Mouse (Mus musculus): Measurements from ENCODE around the gene Dnaaf1. TPM values are rescaled to one million over a fixed set of nuclear protein-coding genes. Genes with fewer than 3 reads are reported as not detected.

Gene Dnaaf1
- polyA plus RNA-seq, 1 experiment from 2014 or later = 0.19 TPM

DNA sequence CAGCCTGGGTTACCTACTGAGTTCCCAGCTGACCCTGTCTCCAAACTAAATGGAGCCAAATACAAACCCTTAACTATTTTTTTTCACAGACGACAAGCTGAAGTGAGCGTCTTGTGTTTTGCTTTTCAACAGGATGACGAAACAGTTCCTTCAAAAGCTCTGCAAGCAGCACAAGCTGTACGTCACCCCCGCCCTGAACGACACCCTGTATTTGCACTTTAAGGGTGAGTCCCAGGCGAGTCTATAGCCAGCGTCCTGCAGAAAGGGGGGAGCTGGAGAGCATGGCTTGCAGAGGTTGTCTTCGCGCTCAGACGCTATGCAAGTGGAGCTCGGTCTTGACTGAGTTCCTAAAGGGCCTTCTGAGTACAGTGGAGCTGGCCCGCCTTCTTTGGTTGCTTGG is 4.1 kb downstream of the Dnaaf1 start:
- H3K36me3 ChIP-seq (ENCODE audit: control insufficient read depth, insufficient read depth, low read length) = no peaks in the 10 kb centered on the region
- peaks cover 2% of the 10 kb centered on the region; the same call in 1 of the 2 replicates for H3K4me1 ChIP-seq (ENCODE audit: control insufficient read depth, insufficient read depth, low read length)
- no peak for ATAC-seq (ENCODE audit: insufficient number of reproducible peaks, insufficient read depth, low FRiP score, low read depth)
- WGBS = 28% methylated on average over 13 of the region's 13 CpGs
- H3K27me3 ChIP-seq (ENCODE audit: control insufficient read depth, insufficient read depth, low read length) = no peaks in the 10 kb centered on the region
- H3K9ac ChIP-seq (replicated peaks; ENCODE audit: low read depth, low read length) = no peak overlapping the region
- no peak overlapping the region for H3K4me3 ChIP-seq (ENCODE audit: low read depth, low read length)
- H3K9me3 ChIP-seq (ENCODE audit: control insufficient read depth, low read depth, low read length) = no peaks in the 10 kb centered on the region
- H3K27ac ChIP-seq (ENCODE audit: low read length) = no peak overlapping the region
- H3K4me2 ChIP-seq (replicated peaks; ENCODE audit: low read depth, low read length) = no peak overlapping the region

DNA sequence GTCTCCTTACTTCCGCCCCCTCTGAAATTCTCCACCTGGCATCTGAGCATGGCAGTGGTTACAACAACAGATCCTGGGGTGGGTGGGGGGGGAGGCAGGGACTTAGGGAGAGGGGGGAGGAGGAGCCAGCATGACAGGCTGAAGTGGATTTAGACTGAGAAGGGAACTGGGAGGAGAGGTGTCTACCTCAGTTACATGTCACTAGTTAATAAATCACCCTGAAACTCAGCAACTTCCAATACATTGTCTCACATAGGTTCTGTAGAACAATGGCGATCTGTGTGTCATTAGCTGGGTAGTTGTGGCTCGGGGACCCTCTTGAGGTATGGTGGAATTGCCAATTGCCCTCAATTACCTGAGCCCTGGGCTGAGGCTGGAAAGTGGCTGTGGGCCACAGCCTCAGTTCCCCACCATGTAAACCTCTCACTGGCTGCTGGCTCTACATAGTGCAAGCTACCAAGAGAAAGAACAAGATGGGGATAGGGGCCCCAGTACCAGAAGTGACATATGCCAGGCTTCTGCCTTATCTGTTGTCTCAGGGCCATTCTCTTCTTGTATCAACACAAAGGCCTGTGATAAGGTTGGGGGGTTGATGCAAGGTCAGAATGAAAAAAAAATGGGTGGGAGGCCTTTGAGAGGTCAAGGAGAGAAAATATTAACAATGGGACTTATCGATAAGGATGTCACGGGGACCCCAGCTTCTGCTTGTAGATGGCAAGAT is 5.6 kb downstream of the Dnaaf1 start:
- 67% methylated on average over 5 of the region's 5 CpGs for WGBS
- H3K4me2 ChIP-seq (replicated peaks; ENCODE audit: low read depth, low read length) = no peak overlapping the region
- H3K9ac ChIP-seq (replicated peaks; ENCODE audit: low read depth, low read length) = no peak overlapping the region
- H3K36me3 ChIP-seq (ENCODE audit: control insufficient read depth, insufficient read depth, low read length) = no peaks in the 10 kb centered on the region
- H3K27me3 ChIP-seq (ENCODE audit: control insufficient read depth, insufficient read depth, low read length) = no peaks in the 10 kb centered on the region
- no peak overlapping the region for H3K4me3 ChIP-seq (ENCODE audit: low read depth, low read length)
- no peak overlapping the region for H3K27ac ChIP-seq (ENCODE audit: low read length)
- no peak for ATAC-seq (ENCODE audit: insufficient number of reproducible peaks, insufficient read depth, low FRiP score, low read depth)
- no peaks in the 10 kb centered on the region for H3K9me3 ChIP-seq (ENCODE audit: control insufficient read depth, low read depth, low read length)
- H3K4me1 ChIP-seq (ENCODE audit: control insufficient read depth, insufficient read depth, low read length) = no peaks in the 10 kb centered on the region

DNA sequence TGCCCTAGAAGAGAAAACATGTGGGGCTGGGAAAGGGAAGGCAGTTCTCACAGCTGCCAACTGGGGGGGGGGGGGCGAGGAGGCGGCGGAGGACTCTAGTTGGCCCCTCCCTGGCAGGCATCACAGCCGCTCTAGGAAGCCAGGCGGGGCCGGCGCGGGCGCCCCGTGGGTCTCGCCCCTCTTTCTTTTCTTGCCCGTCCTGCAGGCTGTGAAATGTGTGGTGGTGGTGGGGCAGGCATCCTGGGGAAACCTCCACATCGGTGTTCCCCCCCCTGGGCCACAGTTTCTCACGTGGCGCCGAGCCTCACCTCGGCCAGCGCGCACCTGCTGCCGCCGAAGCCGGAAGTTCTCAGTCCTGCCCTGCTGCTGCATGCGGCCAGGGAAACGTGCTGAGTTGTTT is 10.9 kb downstream of the Dnaaf1 start:
- peak; percentile 49; the same call in 1 of the 2 replicates for ATAC-seq (ENCODE audit: insufficient number of reproducible peaks, insufficient read depth, low FRiP score, low read depth)
- Histone ChIP-seq H3K9ac (replicated peaks; ENCODE audit: low read depth, low read length) (no peak overlapping the region), H3K4me3 (ENCODE audit: low read depth, low read length) (peak overlapping the region; percentile 15), H3K36me3 (ENCODE audit: control insufficient read depth, insufficient read depth, low read length) (no peaks in the 10 kb centered on the region), H3K9me3 (ENCODE audit: control insufficient read depth, low read depth, low read length) (no peaks in the 10 kb centered on the region), H3K27ac (ENCODE audit: low read length) (no peak overlapping the region), H3K4me1 (ENCODE audit: control insufficient read depth, insufficient read depth, low read length) (no peaks in the 10 kb centered on the region), H3K4me2 (replicated peaks; ENCODE audit: low read depth, low read length) (peak overlapping the region; percentile 50), H3K27me3 (ENCODE audit: control insufficient read depth, insufficient read depth, low read length) (no peaks in the 10 kb centered on the region)
- WGBS = 13% methylated on average over 23 of the region's 24 CpGs

DNA sequence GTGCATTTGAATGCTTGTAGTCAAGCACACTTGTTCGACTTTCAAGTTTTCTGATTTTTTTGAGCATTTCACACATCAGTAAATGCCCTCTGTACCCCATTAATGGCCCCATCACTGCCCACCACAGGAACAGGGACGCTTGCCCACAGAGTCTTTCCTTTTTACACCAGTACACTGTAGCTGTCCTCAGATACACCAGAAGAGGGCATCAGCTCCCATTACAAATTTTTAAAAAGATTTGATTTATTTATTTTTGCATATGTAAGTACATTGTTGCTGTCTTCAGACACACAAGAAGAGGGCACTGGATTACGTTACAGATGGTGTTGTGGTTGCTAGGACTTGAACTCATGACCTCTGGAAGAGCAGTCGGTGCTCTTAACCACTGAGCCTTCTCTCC is 13.3 kb downstream of the Dnaaf1 start:
- ATAC-seq (ENCODE audit: insufficient number of reproducible peaks, insufficient read depth, low FRiP score, low read depth) = no peak
- Histone ChIP-seq H3K9ac (replicated peaks; ENCODE audit: low read depth, low read length) (no peak overlapping the region), H3K27ac (ENCODE audit: low read length) (no peak overlapping the region), H3K4me2 (replicated peaks; ENCODE audit: low read depth, low read length) (no peak overlapping the region), H3K27me3 (ENCODE audit: control insufficient read depth, insufficient read depth, low read length) (no peaks in the 10 kb centered on the region), H3K9me3 (ENCODE audit: control insufficient read depth, low read depth, low read length) (no peaks in the 10 kb centered on the region), H3K4me3 (ENCODE audit: low read depth, low read length) (no peak overlapping the region), H3K36me3 (ENCODE audit: control insufficient read depth, insufficient read depth, low read length) (no peaks in the 10 kb centered on the region), H3K4me1 (ENCODE audit: control insufficient read depth, insufficient read depth, low read length) (no peaks in the 10 kb centered on the region)
- WGBS = 63% methylated on average over 4 of the region's 4 CpGs

DNA sequence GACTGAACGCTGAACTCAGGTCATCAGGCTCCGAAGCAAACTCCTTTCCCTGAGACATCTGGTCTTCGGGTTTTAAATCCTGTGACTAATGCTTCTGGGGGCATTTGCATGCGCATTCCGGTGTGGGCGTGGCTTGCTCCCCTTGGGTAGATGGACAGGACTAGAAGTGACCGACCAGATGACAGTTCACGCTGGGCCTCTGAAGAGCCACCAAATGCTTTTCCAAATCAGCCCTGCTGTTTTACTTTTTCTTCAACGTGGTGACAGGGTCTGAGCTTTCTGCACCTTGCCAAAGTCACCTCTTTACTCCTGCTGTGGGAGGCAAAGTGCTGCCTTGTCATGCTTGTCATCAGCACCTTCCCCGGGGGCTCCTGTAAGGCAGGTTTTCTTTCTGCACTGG is 13.8 kb downstream of the Dnaaf1 start:
- no peaks in the 10 kb centered on the region for H3K36me3 ChIP-seq (ENCODE audit: control insufficient read depth, insufficient read depth, low read length)
- WGBS = 27% methylated on average over 10 of the region's 10 CpGs
- no peak overlapping the region for H3K4me2 ChIP-seq (replicated peaks; ENCODE audit: low read depth, low read length)
- H3K9ac ChIP-seq (replicated peaks; ENCODE audit: low read depth, low read length) = no peak overlapping the region
- H3K27me3 ChIP-seq (ENCODE audit: control insufficient read depth, insufficient read depth, low read length) = no peaks in the 10 kb centered on the region
- H3K4me3 ChIP-seq (ENCODE audit: low read depth, low read length) = no peak overlapping the region
- no peak for ATAC-seq (ENCODE audit: insufficient number of reproducible peaks, insufficient read depth, low FRiP score, low read depth)
- no peaks in the 10 kb centered on the region for H3K4me1 ChIP-seq (ENCODE audit: control insufficient read depth, insufficient read depth, low read length)
- no peak overlapping the region for H3K27ac ChIP-seq (ENCODE audit: low read length)
- H3K9me3 ChIP-seq (ENCODE audit: control insufficient read depth, low read depth, low read length) = no peaks in the 10 kb centered on the region

DNA sequence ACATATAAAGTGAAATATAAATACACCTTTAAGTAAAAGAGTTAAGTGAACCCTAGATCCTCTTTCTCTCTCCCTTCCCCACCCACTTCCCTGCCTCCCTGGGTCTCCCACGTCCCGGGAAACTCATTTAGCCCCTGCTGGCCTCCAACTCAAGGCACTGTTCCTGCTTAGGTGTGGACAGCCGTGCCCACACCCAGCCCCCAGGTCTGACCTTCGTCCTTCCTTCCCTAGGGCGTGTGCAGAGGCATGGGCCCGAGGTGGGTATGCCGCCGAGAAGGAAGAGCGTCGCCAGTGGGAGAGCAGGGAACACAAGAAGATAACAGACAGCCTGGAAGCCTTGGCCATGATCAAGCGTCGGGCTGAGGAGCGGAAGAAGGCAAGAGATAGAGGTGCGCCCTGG is 15.3 kb downstream of the Dnaaf1 start:
- Histone ChIP-seq H3K27me3 (ENCODE audit: control insufficient read depth, insufficient read depth, low read length) (no peaks in the 10 kb centered on the region), H3K9ac (replicated peaks; ENCODE audit: low read depth, low read length) (no peak overlapping the region), H3K4me3 (ENCODE audit: low read depth, low read length) (no peak overlapping the region), H3K27ac (ENCODE audit: low read length) (no peak overlapping the region), H3K4me2 (replicated peaks; ENCODE audit: low read depth, low read length) (no peak overlapping the region), H3K36me3 (ENCODE audit: control insufficient read depth, insufficient read depth, low read length) (no peaks in the 10 kb centered on the region), H3K9me3 (ENCODE audit: control insufficient read depth, low read depth, low read length) (no peaks in the 10 kb centered on the region), H3K4me1 (ENCODE audit: control insufficient read depth, insufficient read depth, low read length) (no peaks in the 10 kb centered on the region)
- 74% methylated on average over 14 of the region's 14 CpGs for WGBS
- ATAC-seq (ENCODE audit: insufficient number of reproducible peaks, insufficient read depth, low FRiP score, low read depth) = no peak

DNA sequence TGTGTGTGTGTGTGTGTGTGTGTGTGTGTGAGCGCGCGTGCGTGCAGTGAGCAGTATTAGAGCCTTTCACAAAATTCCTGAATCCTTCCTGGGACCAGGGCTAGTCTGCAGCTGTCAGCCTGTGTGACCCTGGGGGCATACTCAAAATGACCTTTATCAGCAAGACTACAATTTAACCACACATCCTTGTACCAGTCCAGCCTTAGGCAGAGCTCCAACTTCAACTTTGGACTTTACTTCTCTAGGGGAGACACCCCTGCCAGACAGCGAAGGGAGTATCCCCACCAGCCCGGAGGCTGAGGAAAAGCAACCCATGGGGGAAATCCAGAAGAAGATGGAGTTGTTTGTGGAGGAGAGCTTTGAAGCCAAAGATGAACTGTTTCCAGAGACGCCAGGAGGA is 16.4 kb downstream of the Dnaaf1 start:
- H3K4me2 ChIP-seq (replicated peaks; ENCODE audit: low read depth, low read length) = no peak overlapping the region
- H3K27ac ChIP-seq (ENCODE audit: low read length) = no peak overlapping the region
- H3K9ac ChIP-seq (replicated peaks; ENCODE audit: low read depth, low read length) = no peak overlapping the region
- no peaks in the 10 kb centered on the region for H3K36me3 ChIP-seq (ENCODE audit: control insufficient read depth, insufficient read depth, low read length)
- no peaks in the 10 kb centered on the region for H3K27me3 ChIP-seq (ENCODE audit: control insufficient read depth, insufficient read depth, low read length)
- ATAC-seq (ENCODE audit: insufficient number of reproducible peaks, insufficient read depth, low FRiP score, low read depth) = no peak
- no peaks in the 10 kb centered on the region for H3K9me3 ChIP-seq (ENCODE audit: control insufficient read depth, low read depth, low read length)
- no peak overlapping the region for H3K4me3 ChIP-seq (ENCODE audit: low read depth, low read length)
- 88% methylated on average over 7 of the region's 7 CpGs for WGBS
- no peaks in the 10 kb centered on the region for H3K4me1 ChIP-seq (ENCODE audit: control insufficient read depth, insufficient read depth, low read length)

DNA sequence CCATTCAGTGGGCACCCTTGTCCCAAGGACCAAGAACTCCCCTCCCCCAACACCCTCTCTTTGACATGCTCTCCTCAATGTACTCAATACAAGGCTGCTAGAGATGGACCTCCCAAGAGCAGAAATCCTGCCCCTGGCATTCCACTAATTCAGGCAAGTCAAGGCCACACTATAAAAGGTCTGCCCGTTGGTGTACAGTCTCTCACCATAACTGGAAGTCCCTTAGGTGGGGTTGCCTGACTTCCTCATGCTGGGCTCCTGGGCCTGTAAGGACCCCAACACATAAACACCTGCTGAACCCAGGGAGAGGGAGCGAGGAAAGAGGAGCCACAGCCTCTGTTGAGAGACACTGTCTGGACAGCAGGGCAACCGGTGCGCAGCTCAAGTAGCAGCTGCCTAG is 28.7 kb downstream of the Dnaaf1 start:
- WGBS = 88% methylated on average over 4 of the region's 4 CpGs
- H3K4me2 ChIP-seq (replicated peaks; ENCODE audit: low read depth, low read length) = peak overlapping the region; percentile 86; the same call in 1 of the 2 replicates
- ATAC-seq (ENCODE audit: insufficient number of reproducible peaks, insufficient read depth, low FRiP score, low read depth) = no peak
- H3K36me3 ChIP-seq (ENCODE audit: control insufficient read depth, insufficient read depth, low read length) = peaks cover 26% of the 10 kb centered on the region
- no peak overlapping the region for H3K27ac ChIP-seq (ENCODE audit: low read length)
- H3K4me3 ChIP-seq (ENCODE audit: low read depth, low read length) = peak overlapping the region; percentile 57; the same call in 1 of the 2 replicates
- no peaks in the 10 kb centered on the region for H3K27me3 ChIP-seq (ENCODE audit: control insufficient read depth, insufficient read depth, low read length)
- no peak overlapping the region; the same call in 1 of the 2 replicates for H3K9ac ChIP-seq (replicated peaks; ENCODE audit: low read depth, low read length)
- no peaks in the 10 kb centered on the region for H3K9me3 ChIP-seq (ENCODE audit: control insufficient read depth, low read depth, low read length)
- peaks cover 7% of the 10 kb centered on the region; the same call in 1 of the 2 replicates for H3K4me1 ChIP-seq (ENCODE audit: control insufficient read depth, insufficient read depth, low read length)

DNA sequence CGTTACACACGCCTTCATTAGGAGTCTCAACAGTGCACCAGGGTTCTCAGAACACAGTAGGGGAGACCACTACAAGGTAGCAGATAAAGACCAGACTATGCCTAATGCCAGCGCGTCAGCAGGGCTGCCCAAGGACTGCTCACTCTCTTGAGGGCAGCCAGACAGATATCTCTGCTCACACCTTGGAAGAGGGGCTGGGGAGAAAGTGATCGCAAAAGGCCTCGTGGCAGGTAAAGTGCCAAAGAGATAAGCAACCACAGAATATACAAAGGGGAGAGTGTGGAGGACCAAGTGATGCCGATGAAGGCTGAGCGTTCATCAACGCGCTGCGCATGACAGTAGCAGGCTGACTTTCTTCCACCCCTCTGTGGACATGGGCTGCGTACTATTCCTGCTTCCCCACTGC is 29.4 kb downstream of the Dnaaf1 start:
- peak overlapping the region; percentile 86 for H3K4me2 ChIP-seq (replicated peaks; ENCODE audit: low read depth, low read length)
- WGBS = 35% methylated on average over 12 of the region's 12 CpGs
- H3K27me3 ChIP-seq (ENCODE audit: control insufficient read depth, insufficient read depth, low read length) = no peaks in the 10 kb centered on the region
- H3K9me3 ChIP-seq (ENCODE audit: control insufficient read depth, low read depth, low read length) = peaks cover 5% of the 10 kb centered on the region; the same call in 1 of the 2 replicates
- no peak for ATAC-seq (ENCODE audit: insufficient number of reproducible peaks, insufficient read depth, low FRiP score, low read depth)
- H3K9ac ChIP-seq (replicated peaks; ENCODE audit: low read depth, low read length) = peak overlapping the region; percentile 49
- peaks cover 19% of the 10 kb centered on the region for H3K36me3 ChIP-seq (ENCODE audit: control insufficient read depth, insufficient read depth, low read length)
- 0 out of 2 replicates have a peak overlapping the region, but pooled peaks have one; percentile 4 for H3K27ac ChIP-seq (ENCODE audit: low read length)
- H3K4me1 ChIP-seq (ENCODE audit: control insufficient read depth, insufficient read depth, low read length) = peaks cover 7% of the 10 kb centered on the region; the same call in 1 of the 2 replicates
- H3K4me3 ChIP-seq (ENCODE audit: low read depth, low read length) = peak overlapping the region; percentile 57

Data from stomach, embryonic 14.5 days (tissue).